ENCODE assay signal across 8 mouse cellular contexts in genomic region chr19:46571211-46571877, GRCm38 (mm10). TPM values are rescaled to one million over a fixed set of nuclear protein-coding genes. Genes with fewer than 3 reads are reported as not detected.
DNase-seq lines count a peak whose midpoint lies in the region; ATAC-seq and TF ChIP-seq lines count a peak whose summit lies in the region.
"Not testable (repeated sequence)": the region's sequence is repeated elsewhere in the genome, so short reads cannot be mapped to it uniquely, and the experiment has no call there.

No protein-coding gene starts in this region.

- H3K27me3 ChIP-seq in heart, embryonic 10.5 days (ENCODE audit: insufficient read depth, poor library complexity, severe bottlenecking); hindbrain, embryonic 14.5 days (ENCODE audit: control insufficient read depth, insufficient read depth, low read length); liver, embryonic 14.5 days (ENCODE audit: control insufficient read depth, insufficient read depth, low read length); midbrain, embryonic 16.5 days (ENCODE audit: control insufficient read depth, insufficient read depth, low read depth, low read length); testis, adult 2 months (ENCODE audit: control insufficient read depth, insufficient read depth, low read length): not testable (repeated sequence)

- not testable (repeated sequence) for TF ChIP-seq POLR2A in embryonic fibroblast, embryonic 13.5 days (IDR thresholded peaks at IDR 0.05; ENCODE audit: low read depth, low read length); testis, adult 2 months (IDR thresholded peaks at IDR 0.05; ENCODE audit: control insufficient read depth, low read depth, low read length)

- not testable (repeated sequence) for H3K9ac ChIP-seq in ES-E14 (ENCODE audit: insufficient read depth, low read depth, low read length, poor library complexity, severe bottlenecking); liver, embryonic 14.5 days (replicated peaks); midbrain, embryonic 16.5 days (ENCODE audit: low read depth, low read length)
- H3K9ac ChIP-seq in hindbrain, embryonic 14.5 days, result peak overlapping the region; percentile 78

- TF ChIP-seq CTCF in embryonic fibroblast, embryonic 13.5 days (IDR thresholded peaks at IDR 0.05; ENCODE audit: borderline replicate concordance, insufficient read depth, low read length); liver, embryonic 14.5 days (IDR thresholded peaks at IDR 0.05; ENCODE audit: low read depth); testis, adult 2 months (IDR thresholded peaks at IDR 0.05; ENCODE audit: control insufficient read depth, insufficient read depth, insufficient replicate concordance, low read depth, low read length): not testable (repeated sequence)
- peak; percentile 43 for TF ChIP-seq CTCF in layer of hippocampus, adult 2 months (conservative IDR thresholded peaks at IDR 0.05)

- not testable (repeated sequence) for H3K4me3 ChIP-seq in ES-E14 (ENCODE audit: insufficient read depth in 1 of 2, low read depth in 1 of 2, low read length in 2 of 2, poor library complexity in 1 of 2, severe bottlenecking in 1 of 2); liver, embryonic 14.5 days (ENCODE audit: insufficient read depth in 1 of 2, low read depth in 2 of 2, low read length in 2 of 2)
- H3K4me3 ChIP-seq in embryonic fibroblast, embryonic 13.5 days (ENCODE audit: insufficient read depth, low read length), result peak overlapping the region; percentile 92; the same call in 1 of the 2 replicates
- peak overlapping the region; percentile 91 for H3K4me3 ChIP-seq in heart, embryonic 10.5 days
- peak overlapping the region; percentile 74 for H3K4me3 ChIP-seq in hindbrain, embryonic 14.5 days (replicated peaks; ENCODE audit: low read length)
- H3K4me3 ChIP-seq in layer of hippocampus, adult 2 months, result peak overlapping the region; percentile 92
- H3K4me3 ChIP-seq in midbrain, embryonic 16.5 days (ENCODE audit: low read depth, low read length), result peak overlapping the region; percentile 69
- peak overlapping the region; percentile 89; the same call in 1 of the 2 replicates for H3K4me3 ChIP-seq in testis, adult 2 months (ENCODE audit: control insufficient read depth, low read depth, low read length)

- DNase-seq in ES-E14 (ENCODE audit: low read depth, low spot score); heart, embryonic 10.5 days (ENCODE audit: low spot score); hindbrain, embryonic 14.5 days (ENCODE audit: low spot score); layer of hippocampus, adult 2 months (ENCODE audit: low spot score in 2 of 2); liver, embryonic 14.5 days (ENCODE audit: low read depth in 3 of 3, low spot score in 3 of 3): not testable (repeated sequence)

- peak overlapping the region; percentile 87 for H3K4me2 ChIP-seq in hindbrain, embryonic 14.5 days (replicated peaks)
- H3K4me2 ChIP-seq in liver, embryonic 14.5 days (ENCODE audit: low read depth), result peak overlapping the region; percentile 99
- H3K4me2 ChIP-seq in midbrain, embryonic 16.5 days (ENCODE audit: low read length), result peak overlapping the region; percentile 80

- not testable (repeated sequence) for H3K36me3 ChIP-seq in ES-E14 (ENCODE audit: control insufficient read depth, insufficient read depth, low read length, poor library complexity, severe bottlenecking); heart, embryonic 10.5 days; hindbrain, embryonic 14.5 days (replicated peaks; ENCODE audit: control insufficient read depth, insufficient read depth); liver, embryonic 14.5 days (replicated peaks; ENCODE audit: control insufficient read depth, insufficient read depth, low read depth); midbrain, embryonic 16.5 days (ENCODE audit: control insufficient read depth, insufficient read depth, low read length); testis, adult 2 months (ENCODE audit: control insufficient read depth, insufficient read depth, low read length)

- H3K27ac ChIP-seq in ES-E14 (ENCODE audit: insufficient read depth, low read depth, low read length, poor library complexity, severe bottlenecking); embryonic fibroblast, embryonic 13.5 days (ENCODE audit: insufficient read depth, low read length); heart, embryonic 10.5 days; layer of hippocampus, adult 2 months; liver, embryonic 14.5 days; testis, adult 2 months (ENCODE audit: control insufficient read depth, insufficient read depth, low read depth, low read length): not testable (repeated sequence)
- 0 out of 2 replicates have a peak overlapping the region, but pooled peaks have one; percentile 82 for H3K27ac ChIP-seq in hindbrain, embryonic 14.5 days
- H3K27ac ChIP-seq in midbrain, embryonic 16.5 days (ENCODE audit: low read length), result peak overlapping the region; percentile 90; the same call in 1 of the 2 replicates

- H3K9me3 ChIP-seq in ES-E14 (ENCODE audit: control insufficient read depth, insufficient read depth, low read depth, low read length); heart, embryonic 10.5 days; hindbrain, embryonic 14.5 days (ENCODE audit: control insufficient read depth, low read length); liver, embryonic 14.5 days (ENCODE audit: control insufficient read depth, low read length); midbrain, embryonic 16.5 days (replicated peaks; ENCODE audit: control insufficient read depth, low read length, poor library complexity, severe bottlenecking): not testable (repeated sequence)

- 82% methylated on average over 3 of the region's 3 CpGs for WGBS in heart, embryonic 10.5 days
- WGBS in hindbrain, embryonic 14.5 days, result 75% methylated on average over 3 of the region's 3 CpGs
- WGBS in liver, embryonic 14.5 days (ENCODE audit: insufficient replicate concordance), result 70% methylated on average over 3 of the region's 3 CpGs
- 72% methylated on average over 3 of the region's 3 CpGs for WGBS in midbrain, embryonic 16.5 days

- TF ChIP-seq EP300 in liver, embryonic 14.5 days (IDR thresholded peaks at IDR 0.05; ENCODE audit: low read depth), result not testable (repeated sequence)

- not testable (repeated sequence) for ATAC-seq in hindbrain, embryonic 14.5 days (ENCODE audit: low FRiP score); liver, embryonic 14.5 days (ENCODE audit: insufficient read depth); midbrain, embryonic 16.5 days

- in situ Hi-C loops in ES-E14 (cut with MboI; ENCODE audit: low sequenced_read_pairs in 2 of 2, unreplicated experiment in 2 of 2), result not testable (repeated sequence)

- H3K4me1 ChIP-seq in ES-E14 (ENCODE audit: control insufficient read depth in 2 of 2, insufficient read depth in 2 of 2, low read length in 2 of 2, poor library complexity in 1 of 2); embryonic fibroblast, embryonic 13.5 days (ENCODE audit: control insufficient read depth, insufficient read depth, low read length): not testable (repeated sequence)
- H3K4me1 ChIP-seq in heart, embryonic 10.5 days, result peaks cover 40% of the 10 kb centered on the region
- peaks cover 18% of the 10 kb centered on the region; the same call in 1 of the 2 replicates for H3K4me1 ChIP-seq in hindbrain, embryonic 14.5 days (replicated peaks; ENCODE audit: control insufficient read depth, insufficient read depth, low read length)
- H3K4me1 ChIP-seq in liver, embryonic 14.5 days (replicated peaks; ENCODE audit: control insufficient read depth in 2 of 2, insufficient read depth in 2 of 2, low read length in 1 of 2), result peaks cover 10 to 11% of the 10 kb centered on the region in 2 experiments
- peaks cover 19% of the 10 kb centered on the region for H3K4me1 ChIP-seq in midbrain, embryonic 16.5 days (ENCODE audit: control insufficient read depth, insufficient read depth, low read length)
- H3K4me1 ChIP-seq in testis, adult 2 months (ENCODE audit: control insufficient read depth, insufficient read depth, low read length), result peaks cover 10% of the 10 kb centered on the region

RNA-seq across cellular contexts. Expression of gene Arl3, which starts 1.7 kb away (rescaled TPM):
- total RNA-seq in ES-E14 (2012; rRNA removed), result 25.7 and 39.7 TPM in 2 replicates
- 83.5 and 94.6 TPM in 2 replicates for polyA plus RNA-seq in embryonic fibroblast, embryonic 13.5 days (2011; ENCODE audit: insufficient read length, low read depth, missing spikeins)
- 112 and 134 TPM in 2 replicates for polyA plus RNA-seq in heart, embryonic 10.5 days (2016; fragmentation: Nextera tagmentation; extraction: Ambion mirVana)
- 130 and 141 TPM in 2 replicates for polyA plus RNA-seq in hindbrain, embryonic 14.5 days (2014; fragmentation: Nextera tagmentation; extraction: Ambion mirVana)
- total RNA-seq in layer of hippocampus, adult 2 months (2021), result 100 to 1,000 TPM; 122 to 129 TPM
- 14.7 and 27.6 TPM in 2 replicates for polyA plus RNA-seq in liver, embryonic 14.5 days (2012; rRNA removed)
- polyA plus RNA-seq in liver, embryonic 14.5 days (2014; fragmentation: Nextera tagmentation; extraction: Ambion mirVana), result 17.1 and 17.6 TPM in 2 replicates
- 213 and 226 TPM in 2 replicates for polyA plus RNA-seq in midbrain, embryonic 16.5 days (2015; fragmentation: Nextera tagmentation; extraction: Ambion mirVana)
- 214 and 266 TPM in 2 replicates for polyA plus RNA-seq in testis, adult 2 months (2012; rRNA removed)

RNA-seq across cellular contexts. Expression of gene Sfxn2, which starts 1.8 kb away (rescaled TPM):
- 11.4 TPM in 2 replicates for total RNA-seq in ES-E14 (2012; rRNA removed)
- 7.6 and 8.6 TPM in 2 replicates for polyA plus RNA-seq in embryonic fibroblast, embryonic 13.5 days (2011; ENCODE audit: insufficient read length, low read depth, missing spikeins)
- 14.2 and 14.5 TPM in 2 replicates for polyA plus RNA-seq in heart, embryonic 10.5 days (2016; fragmentation: Nextera tagmentation; extraction: Ambion mirVana)
- polyA plus RNA-seq in hindbrain, embryonic 14.5 days (2014; fragmentation: Nextera tagmentation; extraction: Ambion mirVana), result 7.2 and 8.4 TPM in 2 replicates
- total RNA-seq in layer of hippocampus, adult 2 months (2021), result 1 to 10 TPM; 7.4 to 8.3 TPM
- polyA plus RNA-seq in liver, embryonic 14.5 days (2012; rRNA removed), result 5.8 and 7.4 TPM in 2 replicates
- polyA plus RNA-seq in liver, embryonic 14.5 days (2014; fragmentation: Nextera tagmentation; extraction: Ambion mirVana), result 15.0 and 15.9 TPM in 2 replicates
- polyA plus RNA-seq in midbrain, embryonic 16.5 days (2015; fragmentation: Nextera tagmentation; extraction: Ambion mirVana), result 9.7 and 12.8 TPM in 2 replicates
- polyA plus RNA-seq in testis, adult 2 months (2012; rRNA removed), result 1.5 TPM in 2 replicates

RNA-seq across cellular contexts. Expression of gene Wbp1l, which starts 27.5 kb away (rescaled TPM):
- total RNA-seq in ES-E14 (2012; rRNA removed), result 38.8 and 40.2 TPM in 2 replicates
- 50.6 and 52.9 TPM in 2 replicates for polyA plus RNA-seq in embryonic fibroblast, embryonic 13.5 days (2011; ENCODE audit: insufficient read length, low read depth, missing spikeins)
- polyA plus RNA-seq in heart, embryonic 10.5 days (2016; fragmentation: Nextera tagmentation; extraction: Ambion mirVana), result 53.9 and 61.8 TPM in 2 replicates
- 29.9 and 31.7 TPM in 2 replicates for polyA plus RNA-seq in hindbrain, embryonic 14.5 days (2014; fragmentation: Nextera tagmentation; extraction: Ambion mirVana)
- total RNA-seq in layer of hippocampus, adult 2 months (2021), result 10 to 100 TPM; 33.5 to 38.0 TPM
- polyA plus RNA-seq in liver, embryonic 14.5 days (2012; rRNA removed), result 10.6 and 10.7 TPM in 2 replicates
- 9.8 and 11.8 TPM in 2 replicates for polyA plus RNA-seq in liver, embryonic 14.5 days (2014; fragmentation: Nextera tagmentation; extraction: Ambion mirVana)
- polyA plus RNA-seq in midbrain, embryonic 16.5 days (2015; fragmentation: Nextera tagmentation; extraction: Ambion mirVana), result 34.0 and 34.8 TPM in 2 replicates
- 16.9 and 17.1 TPM in 2 replicates for polyA plus RNA-seq in testis, adult 2 months (2012; rRNA removed)
